Mouse (Mus musculus): ENCODE measurements at regions not wholly inside any gene's neighbourhood (a gene's known extent, or its start where the extent isn't known, plus 50 kb on each side); places are given as distances from the start of the nearest gene placed in this dataset.

- TF ChIP-seq CTCF (IDR thresholded peaks at IDR 0.05; ENCODE audit: control insufficient read depth, insufficient read depth, insufficient replicate concordance, low read depth, low read length) (no peak), POLR2A (IDR thresholded peaks at IDR 0.05; ENCODE audit: control insufficient read depth, low read depth, low read length) (no peak)
Observed at GRCm38 (mm10) chr3:105141170-105141971, 74.7 kb downstream of the 4930564D02Rik start.
